Mouse (Mus musculus) forebrain, embryonic 10.5 days (tissue): ENCODE data around the gene Fam228a. TPM values are rescaled to one million over a fixed set of nuclear protein-coding genes. Genes with fewer than 3 reads are reported as not detected.
"Not testable (repeated sequence)": the region's sequence is repeated elsewhere in the genome, so short reads cannot be mapped to it uniquely, and the experiment has no call there.

Experiments used
- DNase-seq: peaks from one replicate; pipeline ENCODE4 v3.0.0-alpha.2; 2017; ENCODE audit warnings: low spot score; ENCODE audit errors: extremely low spot score
- H3K27ac ChIP-seq: fragments of 300-500 bp; sonication (generic); 2 replicates; pipeline ENCODE4 v1.5.1; 2016; ENCODE audit warnings: mild to moderate bottlenecking
- H3K27me3 ChIP-seq: fragments of 300-500 bp; sonication (generic); 2 replicates; pipeline ENCODE4 v1.6.1; 2016; ENCODE audit warnings: mild to moderate bottlenecking; ENCODE audit not compliant: poor library complexity, severe bottlenecking
- H3K36me3 ChIP-seq: fragments of 300-500 bp; sonication (generic); replicated peaks from 2 replicates; pipeline ENCODE4 v1.6.1; 2016; ENCODE audit warnings: mild to moderate bottlenecking, moderate library complexity
- H3K4me1 ChIP-seq: fragments of 300-500 bp; sonication (generic); 2 replicates; pipeline ENCODE4 v1.6.1; 2016
- H3K4me3 ChIP-seq: fragments of 300-500 bp; sonication (generic); 2 replicates; pipeline ENCODE4 v1.5.1; 2016; ENCODE audit warnings: mild to moderate bottlenecking, moderate library complexity
- H3K9me3 ChIP-seq: fragments of 300-500 bp; sonication (generic); 2 replicates; pipeline ENCODE4 v1.6.1; 2016; ENCODE audit warnings: mild to moderate bottlenecking, moderate library complexity
- WGBS: fragments of 180-500 bp; shearing (Covaris S2); methylation state at CpG from one replicate; pipeline ENCODE4 v1.1.7; 2016; 5-methylcytosine and 5-hydroxymethylcytosine counted together
- polyA plus RNA-seq: library from polyadenylated mRNA; unstranded; fragments of >200 nt; fragmentation: Nextera tagmentation; extraction: Ambion mirVana; gene quantifications from 2 replicates; pipeline ENCODE4 v1.2.1, GENCODE M21; 2016

Fam228a gene
- polyA plus RNA-seq, 1 experiment from 2014 or later, result 0.35 TPM

- DNase-seq, H3K4me3 ChIP-seq: not testable (repeated sequence)
- 87% methylated on average over 4 of the region's 4 CpGs for WGBS
Observed at GRCm38 (mm10) chr12:4754451-4754850, 16.2 kb upstream of the Fam228a start.

GRCm38 (mm10) chr12:4744486-4744885 is 6.3 kb upstream of the Fam228a start:
- 91% methylated on average over 10 of the region's 10 CpGs for WGBS
- no peaks in the 10 kb centered on the region for H3K27me3 ChIP-seq
- no peaks in the 10 kb centered on the region for H3K4me1 ChIP-seq
- H3K27ac ChIP-seq, result no peak overlapping the region
- no peak overlapping the region for H3K4me3 ChIP-seq
- H3K9me3 ChIP-seq, result no peaks in the 10 kb centered on the region
- no peak for DNase-seq
- no peaks in the 10 kb centered on the region for H3K36me3 ChIP-seq

More at GRCm38 (mm10) chr12:4754451-4754850, 16.2 kb upstream of the Fam228a start:
- not testable (repeated sequence) for H3K27ac ChIP-seq, H3K36me3 ChIP-seq, H3K27me3 ChIP-seq, H3K9me3 ChIP-seq, H3K4me1 ChIP-seq

- H3K4me3 ChIP-seq, result no peak overlapping the region
- no peaks in the 10 kb centered on the region for H3K27me3 ChIP-seq
- 82% methylated on average over 3 of the region's 3 CpGs for WGBS
- no peak for DNase-seq
- H3K27ac ChIP-seq, result no peak overlapping the region
- H3K4me1 ChIP-seq, result peaks cover 6% of the 10 kb centered on the region
- H3K36me3 ChIP-seq, result no peaks in the 10 kb centered on the region
- no peaks in the 10 kb centered on the region for H3K9me3 ChIP-seq
Observed at GRCm38 (mm10) chr12:4742183-4742582, 4.0 kb upstream of the Fam228a start.

GRCm38 (mm10) chr12:4740823-4741222 is 2.6 kb upstream of the Fam228a start:
- no peaks in the 10 kb centered on the region for H3K27me3 ChIP-seq
- H3K27ac ChIP-seq, result no peak overlapping the region
- WGBS, result 85% methylated on average over 7 of the region's 7 CpGs
- no peaks in the 10 kb centered on the region for H3K9me3 ChIP-seq
- H3K36me3 ChIP-seq, result no peaks in the 10 kb centered on the region
- DNase-seq, result no peak
- H3K4me1 ChIP-seq, result peaks cover 6% of the 10 kb centered on the region
- no peak overlapping the region for H3K4me3 ChIP-seq

- no peak overlapping the region for H3K27ac ChIP-seq
- no peak for DNase-seq
- H3K4me1 ChIP-seq, result no peaks in the 10 kb centered on the region
- H3K36me3 ChIP-seq, result no peaks in the 10 kb centered on the region
- 82% methylated on average over 4 of the region's 4 CpGs for WGBS
- no peaks in the 10 kb centered on the region for H3K9me3 ChIP-seq
- H3K4me3 ChIP-seq, result no peak overlapping the region
- no peaks in the 10 kb centered on the region for H3K27me3 ChIP-seq
Observed at GRCm38 (mm10) chr12:4732332-4732731, 5.9 kb downstream of the Fam228a start.

GRCm38 (mm10) chr12:4731629-4732028 is 6.6 kb downstream of the Fam228a start:
- WGBS, result 82% methylated on average over 4 of the region's 4 CpGs
- Histone ChIP-seq H3K4me3 (no peak overlapping the region), H3K27me3 (no peaks in the 10 kb centered on the region), H3K27ac (no peak overlapping the region), H3K4me1 (no peaks in the 10 kb centered on the region), H3K9me3 (no peaks in the 10 kb centered on the region), H3K36me3 (no peaks in the 10 kb centered on the region)
- no peak for DNase-seq

GRCm38 (mm10) chr12:4729165-4729564 is 9.1 kb downstream of the Fam228a start:
- Histone ChIP-seq H3K4me1 (no peaks in the 10 kb centered on the region), H3K4me3 (no peak overlapping the region), H3K27ac (no peak overlapping the region), H3K9me3 (no peaks in the 10 kb centered on the region), H3K36me3 (no peaks in the 10 kb centered on the region), H3K27me3 (no peaks in the 10 kb centered on the region)
- no peak for DNase-seq
- WGBS, result 87% methylated on average over 3 of the region's 3 CpGs

GRCm38 (mm10) chr12:4719762-4720754 is 18.2 kb downstream of the Fam228a start:
- H3K27ac ChIP-seq, result no peak overlapping the region
- H3K4me3 ChIP-seq, result no peak overlapping the region
- H3K27me3 ChIP-seq, result no peaks in the 10 kb centered on the region
- DNase-seq, result no peak
- H3K36me3 ChIP-seq, result no peaks in the 10 kb centered on the region
- H3K4me1 ChIP-seq, result peaks cover 13% of the 10 kb centered on the region; the same call in 1 of the 2 replicates
- H3K9me3 ChIP-seq, result no peaks in the 10 kb centered on the region
- 76% methylated on average over 17 of the region's 17 CpGs for WGBS

- 84% methylated on average over 13 of the region's 13 CpGs for WGBS
Observed at GRCm38 (mm10) chr12:4719066-4719761, 19.0 kb downstream of the Fam228a start.

GRCm38 (mm10) chr12:4717417-4717816 is 20.8 kb downstream of the Fam228a start:
- no peaks in the 10 kb centered on the region for H3K27me3 ChIP-seq
- H3K4me1 ChIP-seq, result peaks cover 13% of the 10 kb centered on the region; the same call in 1 of the 2 replicates
- H3K9me3 ChIP-seq, result no peaks in the 10 kb centered on the region
- WGBS, result 10% methylated on average over 7 of the region's 7 CpGs
- H3K27ac ChIP-seq, result no peak overlapping the region
- H3K4me3 ChIP-seq, result no peak overlapping the region
- DNase-seq, result no peak
- peaks cover 3% of the 10 kb centered on the region for H3K36me3 ChIP-seq

More at GRCm38 (mm10) chr12:4719066-4719761, 19.0 kb downstream of the Fam228a start:
- Histone ChIP-seq H3K4me1 (peaks cover 13% of the 10 kb centered on the region; the same call in 1 of the 2 replicates), H3K27ac (no peak overlapping the region), H3K4me3 (no peak overlapping the region), H3K9me3 (no peaks in the 10 kb centered on the region), H3K27me3 (no peaks in the 10 kb centered on the region), H3K36me3 (no peaks in the 10 kb centered on the region)
- no peak for DNase-seq

GRCm38 (mm10) chr12:4715606-4716005 is 22.6 kb downstream of the Fam228a start:
- DNase-seq, result no peak
- Histone ChIP-seq H3K4me1 (peaks cover 13% of the 10 kb centered on the region; the same call in 1 of the 2 replicates), H3K36me3 (peaks cover 10% of the 10 kb centered on the region), H3K9me3 (no peaks in the 10 kb centered on the region), H3K4me3 (no peak overlapping the region), H3K27me3 (no peaks in the 10 kb centered on the region), H3K27ac (no peak overlapping the region)
- WGBS, result 83% methylated on average over 10 of the region's 10 CpGs

GRCm38 (mm10) chr12:4713361-4713760 is 24.9 kb downstream of the Fam228a start:
- Histone ChIP-seq H3K36me3 (peaks cover 19% of the 10 kb centered on the region), H3K27ac (no peak overlapping the region), H3K4me1 (peaks cover 9% of the 10 kb centered on the region; the same call in 1 of the 2 replicates), H3K9me3 (no peaks in the 10 kb centered on the region), H3K27me3 (no peaks in the 10 kb centered on the region), H3K4me3 (no peak overlapping the region)
- DNase-seq, result no peak
- 87% methylated on average over 4 of the region's 4 CpGs for WGBS

GRCm38 (mm10) chr12:4709926-4710325 is 28.3 kb downstream of the Fam228a start:
- Histone ChIP-seq H3K27me3 (no peaks in the 10 kb centered on the region), H3K9me3 (no peaks in the 10 kb centered on the region), H3K4me3 (no peak overlapping the region), H3K36me3 (peaks cover 28% of the 10 kb centered on the region), H3K27ac (no peak overlapping the region), H3K4me1 (no peaks in the 10 kb centered on the region)
- peak; percentile 11 for DNase-seq
- 84% methylated on average over 7 of the region's 7 CpGs for WGBS
